Mouse (Mus musculus): ENCODE data around the gene Dab1. TPM values are rescaled to one million over a fixed set of nuclear protein-coding genes. Genes with fewer than 3 reads are reported as not detected.

Gene Dab1
- polyA plus RNA-seq, 1 experiment, result 1.1 TPM

DNA sequence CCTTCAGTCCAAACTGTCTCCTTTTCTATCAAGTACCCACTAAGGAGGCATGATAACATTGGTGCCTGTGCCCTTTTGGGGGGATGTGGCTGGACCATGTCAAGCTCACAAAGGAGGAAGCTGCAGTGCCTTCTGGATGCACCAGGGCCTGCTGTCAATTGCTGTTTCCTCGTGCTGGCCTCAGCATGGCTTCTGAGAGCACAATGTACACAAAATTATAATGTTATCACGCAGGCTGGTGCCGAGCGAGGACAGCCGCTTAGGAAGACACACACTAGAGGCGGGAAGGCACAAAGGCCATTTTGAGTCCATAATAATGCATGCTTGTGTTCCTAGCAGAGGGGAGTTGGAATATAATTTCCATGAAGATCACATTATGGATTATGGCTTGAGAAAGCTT is 81.2 kb downstream of the Dab1 start:
- H3K36me3 ChIP-seq (ENCODE audit: control insufficient read depth, insufficient read depth, low read length), result no peaks in the 10 kb centered on the region
- TF ChIP-seq POLR2A (IDR thresholded peaks at IDR 0.05; ENCODE audit: control insufficient read depth, low read depth, low read length) (no peak), CTCF (IDR thresholded peaks at IDR 0.05; ENCODE audit: control insufficient read depth, insufficient read depth, insufficient replicate concordance, low read depth, low read length) (no peak)
- no peak overlapping the region for H3K27ac ChIP-seq (ENCODE audit: control insufficient read depth, insufficient read depth, low read depth, low read length)
- H3K4me3 ChIP-seq (ENCODE audit: control insufficient read depth, low read depth, low read length), result no peak overlapping the region
- no peaks in the 10 kb centered on the region for H3K27me3 ChIP-seq (ENCODE audit: control insufficient read depth, insufficient read depth, low read length)
- H3K4me1 ChIP-seq (ENCODE audit: control insufficient read depth, insufficient read depth, low read length), result no peaks in the 10 kb centered on the region

DNA sequence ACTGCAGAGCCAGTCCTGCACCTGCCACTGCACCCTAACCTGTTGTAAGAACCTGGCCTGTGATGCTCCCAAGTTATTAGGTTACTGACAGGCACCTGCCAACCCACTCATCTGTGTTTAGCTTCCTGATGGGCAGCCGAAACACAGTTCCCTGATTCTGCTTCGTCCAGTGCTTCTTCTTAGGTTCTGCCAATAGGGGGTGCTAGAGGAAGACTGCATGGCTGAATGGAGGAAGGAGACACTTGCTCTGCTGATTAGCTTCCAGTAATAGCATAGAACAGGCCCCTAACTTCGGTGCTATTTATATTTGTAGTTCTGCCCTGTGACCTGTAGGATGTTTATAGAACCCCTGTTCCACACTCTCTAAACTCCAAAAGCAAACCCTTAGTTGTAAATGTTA is 83.0 kb downstream of the Dab1 start:
- H3K27ac ChIP-seq (ENCODE audit: control insufficient read depth, insufficient read depth, low read depth, low read length), result no peak overlapping the region
- no peaks in the 10 kb centered on the region for H3K36me3 ChIP-seq (ENCODE audit: control insufficient read depth, insufficient read depth, low read length)
- H3K27me3 ChIP-seq (ENCODE audit: control insufficient read depth, insufficient read depth, low read length), result no peaks in the 10 kb centered on the region
- no peaks in the 10 kb centered on the region for H3K4me1 ChIP-seq (ENCODE audit: control insufficient read depth, insufficient read depth, low read length)
- TF ChIP-seq CTCF (IDR thresholded peaks at IDR 0.05; ENCODE audit: control insufficient read depth, insufficient read depth, insufficient replicate concordance, low read depth, low read length), result no peak
- TF ChIP-seq POLR2A (IDR thresholded peaks at IDR 0.05; ENCODE audit: control insufficient read depth, low read depth, low read length), result no peak
- no peak overlapping the region for H3K4me3 ChIP-seq (ENCODE audit: control insufficient read depth, low read depth, low read length)

DNA sequence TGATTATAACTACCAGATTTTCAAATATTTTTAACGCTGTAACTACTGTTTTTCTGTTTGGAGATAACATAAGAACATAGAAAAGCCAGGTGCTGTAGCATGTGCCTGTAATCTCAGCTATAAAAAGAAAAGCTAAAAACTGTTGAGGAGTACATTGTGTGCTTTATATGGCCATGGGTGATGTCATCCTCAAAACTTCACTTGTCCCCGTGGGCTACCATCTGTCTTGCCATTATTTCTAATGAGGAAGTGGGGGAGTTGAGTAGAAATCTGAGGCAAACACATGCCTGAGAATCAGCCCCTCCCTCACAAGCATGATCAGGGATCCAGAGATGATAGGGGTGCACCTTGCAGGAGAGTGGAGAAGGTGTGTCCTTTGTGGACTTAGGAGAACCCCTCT is 85.3 kb downstream of the Dab1 start:
- H3K4me1 ChIP-seq (ENCODE audit: control insufficient read depth, insufficient read depth, low read length), result no peaks in the 10 kb centered on the region
- no peaks in the 10 kb centered on the region for H3K27me3 ChIP-seq (ENCODE audit: control insufficient read depth, insufficient read depth, low read length)
- H3K27ac ChIP-seq (ENCODE audit: control insufficient read depth, insufficient read depth, low read depth, low read length), result no peak overlapping the region
- H3K36me3 ChIP-seq (ENCODE audit: control insufficient read depth, insufficient read depth, low read length), result no peaks in the 10 kb centered on the region
- H3K4me3 ChIP-seq (ENCODE audit: control insufficient read depth, low read depth, low read length), result no peak overlapping the region
- TF ChIP-seq POLR2A (IDR thresholded peaks at IDR 0.05; ENCODE audit: control insufficient read depth, low read depth, low read length) (no peak), CTCF (IDR thresholded peaks at IDR 0.05; ENCODE audit: control insufficient read depth, insufficient read depth, insufficient replicate concordance, low read depth, low read length) (no peak)

DNA sequence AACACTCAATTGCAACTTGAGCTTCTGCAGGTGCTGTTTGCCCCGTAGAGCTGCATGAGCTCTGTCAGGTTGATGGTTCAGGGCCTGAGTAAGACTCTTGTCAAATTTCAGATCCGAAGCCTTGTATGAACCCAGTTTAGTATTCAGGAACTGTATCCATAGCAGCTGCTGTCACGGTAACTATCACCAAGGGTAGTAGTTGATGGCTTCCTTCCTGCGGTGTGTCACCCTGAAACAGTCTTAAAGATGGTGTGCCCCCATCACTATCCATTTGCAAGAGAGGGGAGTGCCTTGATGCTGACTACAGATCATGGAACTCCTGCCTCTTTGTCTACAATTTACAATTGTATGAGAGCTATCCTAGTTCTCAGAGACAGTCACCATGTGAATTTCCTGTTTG is 87.3 kb downstream of the Dab1 start:
- H3K27ac ChIP-seq (ENCODE audit: control insufficient read depth, insufficient read depth, low read depth, low read length), result no peak overlapping the region
- H3K4me3 ChIP-seq (ENCODE audit: control insufficient read depth, low read depth, low read length), result no peak overlapping the region
- H3K27me3 ChIP-seq (ENCODE audit: control insufficient read depth, insufficient read depth, low read length), result no peaks in the 10 kb centered on the region
- H3K36me3 ChIP-seq (ENCODE audit: control insufficient read depth, insufficient read depth, low read length), result no peaks in the 10 kb centered on the region
- H3K4me1 ChIP-seq (ENCODE audit: control insufficient read depth, insufficient read depth, low read length), result no peaks in the 10 kb centered on the region
- TF ChIP-seq CTCF (IDR thresholded peaks at IDR 0.05; ENCODE audit: control insufficient read depth, insufficient read depth, insufficient replicate concordance, low read depth, low read length), result no peak
- TF ChIP-seq POLR2A (IDR thresholded peaks at IDR 0.05; ENCODE audit: control insufficient read depth, low read depth, low read length), result no peak

DNA sequence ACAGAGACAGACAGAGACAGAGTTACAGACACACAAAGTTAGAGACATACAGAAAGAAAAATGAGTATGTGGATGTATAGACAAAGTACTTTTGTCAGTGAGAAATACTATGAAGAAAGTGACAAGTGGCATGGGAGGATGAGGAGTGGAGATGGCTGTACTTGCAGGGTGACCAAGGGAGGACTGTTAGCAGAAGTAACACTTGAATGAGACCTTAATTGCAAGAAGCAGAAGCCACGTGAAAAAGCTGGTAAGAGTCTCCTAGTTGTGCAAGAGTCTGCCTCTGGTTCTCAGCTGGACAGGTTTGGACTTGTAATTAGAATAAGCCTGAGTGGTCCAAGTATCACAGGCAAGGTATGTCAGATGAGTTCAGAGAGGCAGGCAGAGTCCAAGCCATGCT is 88.0 kb downstream of the Dab1 start:
- no peak for TF ChIP-seq POLR2A (IDR thresholded peaks at IDR 0.05; ENCODE audit: control insufficient read depth, low read depth, low read length)
- TF ChIP-seq CTCF (IDR thresholded peaks at IDR 0.05; ENCODE audit: control insufficient read depth, insufficient read depth, insufficient replicate concordance, low read depth, low read length), result no peak
- Histone ChIP-seq H3K36me3 (ENCODE audit: control insufficient read depth, insufficient read depth, low read length) (no peaks in the 10 kb centered on the region), H3K4me1 (ENCODE audit: control insufficient read depth, insufficient read depth, low read length) (no peaks in the 10 kb centered on the region), H3K27me3 (ENCODE audit: control insufficient read depth, insufficient read depth, low read length) (no peaks in the 10 kb centered on the region), H3K4me3 (ENCODE audit: control insufficient read depth, low read depth, low read length) (no peak overlapping the region), H3K27ac (ENCODE audit: control insufficient read depth, insufficient read depth, low read depth, low read length) (no peak overlapping the region)

DNA sequence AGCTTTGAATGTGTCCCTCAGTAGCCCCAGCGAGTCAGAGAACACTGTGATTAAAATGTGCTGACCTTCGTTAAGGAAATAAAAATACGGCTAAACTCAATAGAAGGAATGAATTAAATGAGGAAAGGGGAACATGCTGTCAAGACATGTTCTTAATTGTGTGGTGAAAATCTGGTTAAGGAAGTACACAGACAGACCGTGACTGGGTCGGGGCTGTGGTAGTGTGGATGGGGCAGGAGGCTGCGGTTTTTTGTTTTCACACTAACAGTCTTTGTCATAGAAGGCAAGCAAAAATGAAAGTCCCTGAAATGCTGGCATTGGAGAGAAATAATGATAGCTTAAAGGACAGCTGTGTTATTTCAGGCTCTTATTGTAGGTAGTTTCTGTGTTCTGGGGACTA is 92.2 kb downstream of the Dab1 start:
- no peak for TF ChIP-seq POLR2A (IDR thresholded peaks at IDR 0.05; ENCODE audit: control insufficient read depth, low read depth, low read length)
- TF ChIP-seq CTCF (IDR thresholded peaks at IDR 0.05; ENCODE audit: control insufficient read depth, insufficient read depth, insufficient replicate concordance, low read depth, low read length), result no peak
- no peaks in the 10 kb centered on the region for H3K4me1 ChIP-seq (ENCODE audit: control insufficient read depth, insufficient read depth, low read length)

DNA sequence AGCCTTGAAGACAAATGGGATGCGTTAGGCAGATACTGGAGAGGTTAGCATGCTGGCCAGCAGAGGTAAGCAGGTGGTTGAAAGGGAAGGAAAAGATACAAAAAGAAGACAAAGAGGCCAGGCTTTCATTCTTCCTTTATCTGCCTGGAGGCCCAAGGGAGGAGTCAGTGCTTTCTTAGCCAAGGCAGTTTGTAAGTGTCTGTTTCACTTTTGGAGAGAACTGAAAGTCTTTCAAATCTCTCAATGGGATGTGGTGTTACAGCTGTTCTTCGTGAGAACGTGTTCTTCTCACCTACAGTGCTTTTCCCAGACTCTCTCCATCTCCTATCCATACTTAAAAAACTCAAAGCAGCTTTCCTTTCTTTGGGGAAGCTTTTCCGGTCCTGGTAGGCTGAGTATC is 94.8 kb downstream of the Dab1 start:
- H3K4me3 ChIP-seq (ENCODE audit: control insufficient read depth, low read depth, low read length), result no peak overlapping the region
- no peak overlapping the region for H3K27ac ChIP-seq (ENCODE audit: control insufficient read depth, insufficient read depth, low read depth, low read length)
- TF ChIP-seq CTCF (IDR thresholded peaks at IDR 0.05; ENCODE audit: control insufficient read depth, insufficient read depth, insufficient replicate concordance, low read depth, low read length) (no peak), POLR2A (IDR thresholded peaks at IDR 0.05; ENCODE audit: control insufficient read depth, low read depth, low read length) (no peak)
- H3K4me1 ChIP-seq (ENCODE audit: control insufficient read depth, insufficient read depth, low read length), result no peaks in the 10 kb centered on the region
- no peaks in the 10 kb centered on the region for H3K27me3 ChIP-seq (ENCODE audit: control insufficient read depth, insufficient read depth, low read length)
- H3K36me3 ChIP-seq (ENCODE audit: control insufficient read depth, insufficient read depth, low read length), result no peaks in the 10 kb centered on the region

More for the DNA sequence above, 92.2 kb downstream of the Dab1 start:
- Histone ChIP-seq H3K36me3 (ENCODE audit: control insufficient read depth, insufficient read depth, low read length) (no peaks in the 10 kb centered on the region), H3K27ac (ENCODE audit: control insufficient read depth, insufficient read depth, low read depth, low read length) (no peak overlapping the region), H3K27me3 (ENCODE audit: control insufficient read depth, insufficient read depth, low read length) (no peaks in the 10 kb centered on the region), H3K4me3 (ENCODE audit: control insufficient read depth, low read depth, low read length) (no peak overlapping the region)

DNA sequence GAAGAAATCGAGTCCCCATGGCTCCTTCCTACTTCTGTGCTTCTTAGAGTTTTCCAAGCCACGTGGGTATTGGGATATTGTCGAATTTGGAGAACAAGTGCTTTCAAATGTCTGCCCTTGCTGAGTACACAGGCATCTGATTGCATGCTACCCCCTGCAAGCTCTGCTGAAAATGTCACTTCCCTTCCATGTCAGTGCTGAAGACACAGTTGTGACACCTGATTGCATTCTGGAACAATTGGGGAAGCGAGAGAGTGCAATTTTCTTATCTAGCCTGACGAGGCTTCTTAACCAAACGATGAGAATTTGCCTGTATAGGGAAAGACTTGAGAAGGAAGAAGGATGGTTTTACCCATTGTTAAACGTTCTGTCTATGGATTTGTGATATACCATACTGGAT is 95.8 kb downstream of the Dab1 start:
- no peak for TF ChIP-seq CTCF (IDR thresholded peaks at IDR 0.05; ENCODE audit: control insufficient read depth, insufficient read depth, insufficient replicate concordance, low read depth, low read length)
- TF ChIP-seq POLR2A (IDR thresholded peaks at IDR 0.05; ENCODE audit: control insufficient read depth, low read depth, low read length), result no peak
- Histone ChIP-seq H3K27me3 (ENCODE audit: control insufficient read depth, insufficient read depth, low read length) (no peaks in the 10 kb centered on the region), H3K36me3 (ENCODE audit: control insufficient read depth, insufficient read depth, low read length) (no peaks in the 10 kb centered on the region), H3K4me3 (ENCODE audit: control insufficient read depth, low read depth, low read length) (no peak overlapping the region), H3K27ac (ENCODE audit: control insufficient read depth, insufficient read depth, low read depth, low read length) (no peak overlapping the region), H3K4me1 (ENCODE audit: control insufficient read depth, insufficient read depth, low read length) (no peaks in the 10 kb centered on the region)
